Mouse (Mus musculus) A20 (cell line): Measurements from ENCODE around the gene Ralgapa2.
A peak's percentile ranks its signal among the peaks of the same experiment; 100 is the strongest.

ENCODE experiments used
- DNase-seq: peaks from one replicate; pipeline ENCODE4 v3.0.0-alpha.2; 2011; ENCODE audit warnings: low read depth, low spot score

The Ralgapa2 gene

GRCm38 (mm10) chr2:146223176-146223905 is 288.8 kb downstream of the Ralgapa2 start:
- DNase-seq, result peak; percentile 58

GRCm38 (mm10) chr2:146222279-146223175 is 289.6 kb downstream of the Ralgapa2 start:
- no peak for DNase-seq

GRCm38 (mm10) chr2:146221929-146222278 is 290.2 kb downstream of the Ralgapa2 start:
- peak; percentile 75 for DNase-seq

DNA sequence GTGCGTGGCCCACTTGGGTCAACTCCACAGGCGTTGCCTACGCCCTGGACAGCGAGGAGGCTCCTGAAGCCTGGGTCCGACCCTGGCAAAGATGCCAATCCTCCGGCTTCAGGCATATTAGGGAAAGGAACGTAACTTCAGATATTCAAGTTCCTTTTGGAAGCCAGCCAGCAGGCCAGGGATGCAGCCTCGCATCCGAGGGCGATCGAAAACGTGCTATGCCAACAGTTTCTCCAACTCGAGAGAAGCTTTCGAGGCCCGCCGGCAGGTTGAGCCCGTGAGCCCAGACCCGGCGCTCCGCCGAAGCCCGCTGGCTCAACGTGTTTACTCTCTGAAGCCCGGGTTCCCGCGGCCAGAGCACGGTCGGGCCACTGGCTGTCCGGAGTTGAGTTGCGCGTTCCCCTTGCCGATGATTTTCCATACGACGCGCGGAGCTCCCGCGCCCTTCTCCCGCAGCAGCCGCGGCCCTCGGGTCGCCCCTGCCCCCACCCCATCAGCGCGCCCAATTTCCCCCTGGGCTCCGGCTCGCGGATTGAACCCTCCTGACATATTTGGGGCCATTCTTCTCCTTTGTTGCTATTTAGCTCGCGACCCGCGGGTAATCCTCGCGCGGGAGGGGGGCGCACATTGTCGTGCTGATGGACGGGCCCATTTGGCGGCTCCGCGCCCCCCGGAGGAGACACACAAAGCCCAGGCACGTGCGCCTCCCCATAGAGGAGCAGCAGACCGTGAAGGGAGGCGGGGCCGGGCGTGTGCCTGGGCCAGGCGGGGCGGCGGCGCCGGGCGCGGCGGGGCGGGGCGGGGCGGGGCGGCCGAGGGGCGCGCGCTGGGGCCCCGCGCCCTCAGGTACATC is 290.8 kb downstream of the Ralgapa2 start, which contains the start of gene Insm1:
Gene Insm1 (plus strand): TSS at position 846 of the 853 bp plus-strand sequence.
- DNase-seq, result peak; percentile 85

- DNase-seq, result peak; percentile 46
Observed at GRCm38 (mm10) chr2:146220591-146221075, 291.5 kb downstream of the Ralgapa2 start.

DNA sequence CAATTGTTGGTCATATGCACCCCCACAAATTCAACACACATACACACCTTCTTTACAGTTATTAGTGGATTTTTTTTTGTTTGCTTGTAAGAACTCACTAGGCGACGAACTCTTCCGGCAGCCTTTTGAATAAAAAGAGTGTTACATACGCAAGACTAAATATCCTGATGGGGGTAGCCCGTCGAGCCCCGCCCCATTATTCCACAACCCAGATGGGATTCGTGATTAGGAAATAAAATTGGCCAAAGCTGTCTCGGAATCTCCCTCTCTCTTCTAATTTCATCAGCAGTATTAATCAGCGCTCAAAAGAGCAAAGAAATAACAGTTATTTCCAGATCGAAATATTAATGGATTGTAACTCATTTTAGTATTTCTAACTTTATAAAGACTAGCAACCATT is 292.4 kb downstream of the Ralgapa2 start:
- no peak for DNase-seq

GRCm38 (mm10) chr2:146218881-146219535 is 293.1 kb downstream of the Ralgapa2 start:
- DNase-seq, result no peak

DNA sequence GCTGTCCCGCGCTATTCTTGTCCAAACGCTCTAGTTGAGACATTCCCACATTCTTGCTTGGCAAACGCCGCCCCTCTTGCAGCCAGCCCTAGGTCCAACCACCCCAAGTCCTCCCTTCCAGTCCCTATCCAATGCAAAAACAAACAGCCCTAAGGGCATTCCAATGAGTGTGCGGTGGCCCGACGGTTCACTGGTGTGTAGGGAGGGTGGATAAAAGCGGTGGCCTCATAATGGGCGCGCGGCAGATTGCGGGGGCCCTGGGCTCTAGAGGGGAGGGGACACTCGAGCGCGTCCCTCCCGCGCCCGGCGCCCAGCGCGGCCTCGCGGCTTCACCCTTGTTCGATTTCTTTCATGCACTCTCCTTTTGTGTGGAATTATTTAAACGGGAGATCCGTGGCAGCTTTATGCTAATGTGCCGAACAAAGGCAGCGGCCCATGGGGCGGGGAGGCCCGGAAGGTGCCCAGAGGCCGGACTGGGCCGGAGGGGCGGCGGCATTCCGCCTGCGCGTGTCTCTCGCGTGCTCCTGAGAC is 293.9 kb downstream of the Ralgapa2 start:
- DNase-seq, result no peak

- peak; percentile 79 for DNase-seq
Observed at GRCm38 (mm10) chr2:146217227-146217980, 294.7 kb downstream of the Ralgapa2 start.

- peak; percentile 76 for DNase-seq
Observed at GRCm38 (mm10) chr2:146216111-146217064, 295.8 kb downstream of the Ralgapa2 start.

- DNase-seq, result peak; percentile 67
Observed at GRCm38 (mm10) chr2:146214715-146215114, 297.4 kb downstream of the Ralgapa2 start.

- no peak for DNase-seq
Observed at GRCm38 (mm10) chr2:146210968-146211367, 301.2 kb downstream of the Ralgapa2 start.

- no peak for DNase-seq
Observed at GRCm38 (mm10) chr2:146197947-146198346, 314.2 kb downstream of the Ralgapa2 start.

GRCm38 (mm10) chr2:146196126-146196525 is 316.0 kb downstream of the Ralgapa2 start:
- no peak for DNase-seq
